Mouse (Mus musculus) intestine, embryonic 15.5 days (tissue): Measurements from ENCODE around the gene Alg3. TPM values are rescaled to one million over a fixed set of nuclear protein-coding genes. Genes with fewer than 3 reads are reported as not detected.

Source experiments
- ATAC-seq: fragments of 200-750 bp; cut with Nextera tagmentation; 2 replicates; pipeline ENCODE4 v1.8.0; 2017; ENCODE audit warnings: moderate TSS enrichment, moderate library complexity
- H3K27ac ChIP-seq: fragments of 300-500 bp; sonication (generic); 2 replicates; pipeline ENCODE4 v1.5.1; 2015; ENCODE audit warnings: mild to moderate bottlenecking, inconsistent platforms
- H3K27me3 ChIP-seq: fragments of 300-500 bp; sonication (generic); replicated peaks from 2 replicates; pipeline ENCODE4 v1.6.1; 2015; ENCODE audit warnings: inconsistent platforms
- H3K36me3 ChIP-seq: fragments of 300-500 bp; sonication (generic); 2 replicates; pipeline ENCODE4 v1.6.1; 2015; ENCODE audit warnings: inconsistent platforms
- H3K4me1 ChIP-seq: fragments of 300-500 bp; sonication (generic); replicated peaks from 2 replicates; pipeline ENCODE4 v1.6.1; 2015; ENCODE audit warnings: inconsistent platforms
- H3K4me2 ChIP-seq: fragments of 300-500 bp; sonication (generic); replicated peaks from 2 replicates; pipeline ENCODE4 v1.6.1; 2015; ENCODE audit warnings: mild to moderate bottlenecking, inconsistent platforms
- H3K4me3 ChIP-seq: fragments of 300-500 bp; sonication (generic); replicated peaks from 2 replicates; pipeline ENCODE4 v1.5.1; 2015; ENCODE audit warnings: inconsistent platforms
- H3K9ac ChIP-seq: fragments of 300-500 bp; sonication (generic); 2 replicates; pipeline ENCODE4 v1.6.1; 2015; ENCODE audit warnings: inconsistent platforms
- H3K9me3 ChIP-seq: fragments of 300-500 bp; sonication (generic); 2 replicates; pipeline ENCODE4 v1.6.1; 2016; ENCODE audit warnings: inconsistent platforms
- whole genome bisulfite sequencing: fragments of 180-500 bp; shearing (Covaris S2); methylation state at CpG from one replicate; pipeline ENCODE4 v1.1.7; 2015; 5-methylcytosine and 5-hydroxymethylcytosine counted together
- polyA plus RNA-seq: library from polyadenylated mRNA; unstranded; fragments of >200 nt; fragmentation: Nextera tagmentation; extraction: Ambion mirVana; gene quantifications from 2 replicates; pipeline ENCODE4 v1.2.1, GENCODE M21; 2015

The Alg3 gene
- 40.1 and 46.0 TPM in 2 replicates for polyA plus RNA-seq

DNA sequence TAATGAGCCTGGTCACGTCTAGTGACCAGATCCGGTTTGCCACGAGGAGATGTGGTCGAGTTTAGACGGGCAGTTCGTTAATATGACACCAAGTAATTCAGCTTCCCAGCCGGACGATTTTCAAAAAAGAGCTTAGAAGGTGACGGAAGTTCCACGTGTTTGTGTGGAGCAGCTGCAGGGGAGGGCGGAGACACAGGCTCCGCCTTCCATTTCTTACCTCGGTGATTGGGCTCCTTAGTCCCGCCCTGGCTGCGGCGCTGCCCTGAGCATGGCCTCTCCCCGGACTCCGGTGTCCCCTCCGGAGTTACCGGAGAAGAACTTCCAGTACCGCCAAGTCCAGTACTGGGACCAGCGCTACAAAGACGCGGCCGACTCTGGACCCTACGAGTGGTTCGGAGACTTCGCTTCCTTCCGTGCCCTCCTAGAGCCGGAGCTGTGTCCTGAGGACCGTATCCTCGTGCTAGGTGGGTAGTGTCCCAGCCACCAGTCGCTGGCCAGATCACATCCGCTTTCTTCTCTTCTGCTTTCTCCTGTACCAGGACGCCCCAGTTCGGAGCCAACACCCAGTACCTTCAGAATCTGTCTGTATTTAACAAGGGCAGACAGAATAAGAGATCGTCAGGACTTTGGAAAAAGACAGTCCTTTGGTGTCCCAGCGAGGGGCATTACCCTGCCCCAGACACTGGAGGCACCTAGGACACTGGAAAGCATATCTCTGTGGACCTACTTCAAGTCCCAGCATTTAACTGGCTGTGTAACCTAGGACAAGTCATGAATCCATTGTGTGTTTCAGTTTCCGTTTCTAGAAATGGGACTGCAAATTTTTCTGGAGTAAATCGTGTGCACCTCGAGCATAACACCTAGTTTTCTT is at the start of gene Alg3, which contains the start of the genes Eef1akmt4 and Gm49333:
Gene Alg3, minus strand, starts transcription at position 379 of the 871 bp plus-strand sequence.
Gene Eef1akmt4, plus strand, starts transcription at position 237 of the 871 bp plus-strand sequence.
Gene Gm49333, plus strand, starts transcription at position 254 of the 871 bp plus-strand sequence.
- Histone ChIP-seq H3K27ac (peak within 1 kb of the TSS; percentile 75), H3K4me3 (peak within 1 kb of the TSS; percentile 62), H3K4me1 (peaks cover 7% of the 10 kb centered on the region; the same call in 1 of the 2 replicates), H3K36me3 (peaks cover 7% of the 10 kb centered on the region; the same call in 1 of the 2 replicates), H3K27me3 (no peaks in the 10 kb centered on the region), H3K9ac (peak within 1 kb of the TSS; percentile 62), H3K9me3 (no peaks in the 10 kb centered on the region), H3K4me2 (peak within 1 kb of the TSS; percentile 80)
- WGBS = 2% methylated on average over 41 of the region's 41 CpGs
- ATAC-seq = peak; percentile 99

DNA sequence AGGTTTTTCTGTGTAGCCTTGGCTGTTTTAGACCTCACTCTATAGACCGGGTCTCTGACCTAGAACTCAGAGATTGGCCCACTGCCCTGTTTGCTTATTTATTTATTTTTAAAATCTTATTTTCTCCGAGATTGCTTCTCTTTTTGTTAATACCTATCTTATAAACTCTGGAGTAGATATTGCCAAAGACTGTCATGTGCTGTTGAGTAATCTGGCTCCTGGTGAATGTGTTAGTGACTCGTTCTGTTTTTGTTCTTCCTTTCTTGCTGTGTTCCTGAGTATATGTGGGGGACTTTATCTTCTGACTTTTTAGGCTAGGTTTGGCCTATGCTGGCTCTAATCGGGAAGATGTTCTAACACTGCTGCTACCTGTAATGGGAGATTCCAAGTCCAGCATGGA is 46.1 kb upstream of the Alg3 start:
- H3K4me1 ChIP-seq = peaks cover 2% of the 10 kb centered on the region; the same call in 1 of the 2 replicates
- H3K4me2 ChIP-seq = no peak overlapping the region
- H3K9ac ChIP-seq = no peak overlapping the region
- no peak for ATAC-seq
- no peak overlapping the region for H3K27ac ChIP-seq
- H3K4me3 ChIP-seq = no peak overlapping the region
- peaks cover 71% of the 10 kb centered on the region for H3K36me3 ChIP-seq
- H3K27me3 ChIP-seq = no peaks in the 10 kb centered on the region
- H3K9me3 ChIP-seq = no peaks in the 10 kb centered on the region
- 89% methylated on average over 4 of the region's 4 CpGs for WGBS

- H3K4me2 ChIP-seq = no peak overlapping the region
- no peak for ATAC-seq
- H3K27me3 ChIP-seq = no peaks in the 10 kb centered on the region
- H3K9ac ChIP-seq = no peak overlapping the region
- no peak overlapping the region for H3K4me3 ChIP-seq
- H3K4me1 ChIP-seq = peaks cover 6% of the 10 kb centered on the region; the same call in 1 of the 2 replicates
- no peak overlapping the region for H3K27ac ChIP-seq
- 65% methylated on average over 2 of the region's 2 CpGs for WGBS
- peaks cover 34% of the 10 kb centered on the region for H3K36me3 ChIP-seq
- H3K9me3 ChIP-seq = no peaks in the 10 kb centered on the region
These were observed 41.8 kb upstream of the Alg3 start for GRCm38 (mm10) chr16:20653315-20653714.

GRCm38 (mm10) chr16:20651947-20652310 is 40.4 kb upstream of the Alg3 start:
- ATAC-seq = 0 out of 2 replicates have a peak, but pooled peaks have one; percentile 1
- Histone ChIP-seq H3K27ac (no peak overlapping the region), H3K4me1 (peaks cover 6% of the 10 kb centered on the region; the same call in 1 of the 2 replicates), H3K9ac (peak overlapping the region; percentile 87), H3K9me3 (no peaks in the 10 kb centered on the region), H3K27me3 (no peaks in the 10 kb centered on the region), H3K4me2 (peak overlapping the region; percentile 78), H3K36me3 (peaks cover 21% of the 10 kb centered on the region), H3K4me3 (peak overlapping the region; percentile 70)
- WGBS = 8% methylated on average over 12 of the region's 12 CpGs

GRCm38 (mm10) chr16:20651076-20651946 is 39.8 kb upstream of the Alg3 start, which contains the start of gene Psmd2:
Gene Psmd2, plus strand, starts transcription at chr16:20651652.
- peaks cover 15% of the 10 kb centered on the region for H3K36me3 ChIP-seq
- WGBS = 2% methylated on average over 46 of the region's 46 CpGs
- peak; percentile 98 for ATAC-seq
- peak within 1 kb of the TSS; percentile 87 for H3K9ac ChIP-seq
- H3K27ac ChIP-seq = peak within 1 kb of the TSS; percentile 72
- peak within 1 kb of the TSS; percentile 78 for H3K4me2 ChIP-seq
- no peaks in the 10 kb centered on the region for H3K27me3 ChIP-seq
- peak within 1 kb of the TSS; percentile 70 for H3K4me3 ChIP-seq
- no peaks in the 10 kb centered on the region for H3K9me3 ChIP-seq
- peaks cover 6% of the 10 kb centered on the region; the same call in 1 of the 2 replicates for H3K4me1 ChIP-seq

- no peak for ATAC-seq
- H3K27me3 ChIP-seq = no peaks in the 10 kb centered on the region
- no peak overlapping the region for H3K4me3 ChIP-seq
- no peak overlapping the region for H3K9ac ChIP-seq
- H3K36me3 ChIP-seq = no peaks in the 10 kb centered on the region
- H3K9me3 ChIP-seq = no peaks in the 10 kb centered on the region
- no peaks in the 10 kb centered on the region for H3K4me1 ChIP-seq
- WGBS = 85% methylated on average over 7 of the region's 7 CpGs
- H3K27ac ChIP-seq = no peak overlapping the region
- H3K4me2 ChIP-seq = no peak overlapping the region
These were observed 32.4 kb upstream of the Alg3 start for GRCm38 (mm10) chr16:20643911-20644310.

GRCm38 (mm10) chr16:20642161-20642560 is 30.6 kb upstream of the Alg3 start:
- Histone ChIP-seq H3K4me2 (no peak overlapping the region), H3K27ac (no peak overlapping the region), H3K4me1 (no peaks in the 10 kb centered on the region), H3K27me3 (no peaks in the 10 kb centered on the region), H3K4me3 (no peak overlapping the region), H3K36me3 (no peaks in the 10 kb centered on the region), H3K9me3 (no peaks in the 10 kb centered on the region), H3K9ac (no peak overlapping the region)
- 0% methylated on average over 8 of the region's 8 CpGs for WGBS
- ATAC-seq = peak; percentile 63

DNA sequence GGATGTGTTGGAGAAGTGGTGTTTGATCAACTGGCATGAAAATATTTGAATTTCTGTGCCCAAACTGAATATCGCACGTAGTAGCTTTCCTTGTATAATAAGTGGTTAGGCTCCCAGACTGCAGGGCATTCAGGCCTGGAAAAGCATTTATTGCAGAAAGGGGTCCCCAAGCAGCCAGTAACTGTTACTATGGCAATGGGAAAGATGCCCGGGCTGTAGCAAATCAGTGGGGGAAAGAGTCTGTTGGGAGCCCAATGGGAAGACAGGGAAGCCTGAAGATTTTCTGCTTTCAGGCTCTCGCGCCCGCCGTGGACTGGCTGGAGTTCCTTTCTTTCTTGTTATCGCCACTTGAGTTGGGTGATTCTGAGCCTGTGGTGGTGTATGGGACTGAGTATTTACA is 26.8 kb upstream of the Alg3 start:
- H3K36me3 ChIP-seq = no peaks in the 10 kb centered on the region
- H3K27me3 ChIP-seq = no peaks in the 10 kb centered on the region
- no peaks in the 10 kb centered on the region for H3K9me3 ChIP-seq
- no peak overlapping the region for H3K27ac ChIP-seq
- no peaks in the 10 kb centered on the region for H3K4me1 ChIP-seq
- 80% methylated on average over 8 of the region's 8 CpGs for WGBS
- ATAC-seq = no peak
- H3K9ac ChIP-seq = no peak overlapping the region
- no peak overlapping the region for H3K4me2 ChIP-seq
- H3K4me3 ChIP-seq = no peak overlapping the region

GRCm38 (mm10) chr16:20637410-20637809 is 25.9 kb upstream of the Alg3 start:
- H3K9me3 ChIP-seq = no peaks in the 10 kb centered on the region
- no peak overlapping the region for H3K9ac ChIP-seq
- no peaks in the 10 kb centered on the region for H3K36me3 ChIP-seq
- H3K27me3 ChIP-seq = no peaks in the 10 kb centered on the region
- H3K4me1 ChIP-seq = no peaks in the 10 kb centered on the region
- H3K27ac ChIP-seq = no peak overlapping the region
- no peak overlapping the region for H3K4me2 ChIP-seq
- 71% methylated on average over 8 of the region's 8 CpGs for WGBS
- no peak for ATAC-seq
- no peak overlapping the region for H3K4me3 ChIP-seq

GRCm38 (mm10) chr16:20629731-20630634 is 18.4 kb upstream of the Alg3 start, which contains the start of gene Ece2:
Gene Ece2, plus strand, starts transcription at chr16:20629828.
- H3K9me3 ChIP-seq = no peaks in the 10 kb centered on the region
- H3K36me3 ChIP-seq = no peaks in the 10 kb centered on the region
- H3K4me3 ChIP-seq = peak within 1 kb of the TSS; percentile 51
- peak; percentile 69 for ATAC-seq
- H3K4me2 ChIP-seq = peak within 1 kb of the TSS; percentile 97
- 0 out of 2 replicates have a peak, but pooled peaks cover 6% of the 10 kb centered on the region for H3K4me1 ChIP-seq
- peak within 1 kb of the TSS; percentile 45 for H3K9ac ChIP-seq
- H3K27me3 ChIP-seq = peaks cover 20% of the 10 kb centered on the region
- 8% methylated on average over 54 of the region's 54 CpGs for WGBS
- H3K27ac ChIP-seq = no peak within 1 kb of the TSS

DNA sequence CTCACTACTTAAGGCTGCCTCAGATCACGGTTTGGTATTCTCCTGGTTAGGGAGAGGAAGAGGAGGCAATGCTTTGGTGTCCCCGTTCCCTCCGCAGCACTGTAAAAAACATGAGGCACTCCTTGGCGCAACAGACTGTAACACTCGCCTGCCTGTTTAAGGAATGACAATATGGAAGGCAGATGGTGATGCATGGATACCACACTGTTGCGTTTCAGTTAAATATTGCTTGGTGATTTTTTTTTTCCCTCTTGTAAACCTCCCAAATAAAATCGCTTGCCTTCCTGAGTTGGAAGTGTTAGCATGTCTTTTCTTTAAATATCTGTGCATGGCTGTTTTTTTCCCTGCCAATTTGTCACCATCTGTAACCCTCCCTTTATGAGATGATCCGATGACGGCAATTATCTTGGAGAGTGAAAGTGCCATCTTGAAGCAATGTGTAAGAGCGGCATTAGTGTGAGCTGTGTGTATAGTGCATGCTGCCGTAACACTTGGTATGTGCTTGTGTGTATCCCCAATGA is 17.4 kb upstream of the Alg3 start:
- no peak for ATAC-seq
- peaks cover 20% of the 10 kb centered on the region for H3K27me3 ChIP-seq
- no peaks in the 10 kb centered on the region for H3K9me3 ChIP-seq
- H3K27ac ChIP-seq = no peak overlapping the region
- H3K4me3 ChIP-seq = no peak overlapping the region
- H3K9ac ChIP-seq = no peak overlapping the region
- WGBS = 55% methylated on average over 11 of the region's 11 CpGs
- peak overlapping the region; percentile 97; the same call in 1 of the 2 replicates for H3K4me2 ChIP-seq
- H3K36me3 ChIP-seq = no peaks in the 10 kb centered on the region
- H3K4me1 ChIP-seq = 0 out of 2 replicates have a peak, but pooled peaks cover 6% of the 10 kb centered on the region
